Mouse (Mus musculus) frontal cortex, postnatal 25 days (tissue): ENCODE results near the gene Arhgap19.

ENCODE experiments used
- DNase-seq, 2 experiments: peaks; one replicate each; pipeline ENCODE4 v3.0.0; 2022; ENCODE audit warnings: low spot score in 2 of 2

Arhgap19 gene

DNA sequence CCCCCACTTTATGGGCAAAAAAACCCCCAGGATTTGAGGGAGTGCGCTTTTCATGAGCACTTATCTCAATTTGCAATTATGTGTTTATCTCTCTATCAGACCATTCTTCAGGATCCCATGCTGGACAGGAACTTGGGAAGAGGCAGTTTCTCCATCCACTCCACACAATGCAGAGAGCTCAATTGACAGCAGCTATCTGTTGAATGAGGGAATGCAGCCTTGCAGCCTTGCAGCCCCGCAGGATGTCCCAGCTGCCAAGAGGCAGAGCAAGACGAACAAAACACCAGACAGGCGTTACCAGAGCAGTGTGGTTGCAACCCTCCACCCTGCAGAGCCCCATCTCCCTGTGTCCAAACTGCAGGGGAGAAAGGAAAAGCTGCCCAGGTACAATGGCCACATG, 63.0 kb downstream of the Arhgap19 start:
- no peak for DNase-seq

DNA sequence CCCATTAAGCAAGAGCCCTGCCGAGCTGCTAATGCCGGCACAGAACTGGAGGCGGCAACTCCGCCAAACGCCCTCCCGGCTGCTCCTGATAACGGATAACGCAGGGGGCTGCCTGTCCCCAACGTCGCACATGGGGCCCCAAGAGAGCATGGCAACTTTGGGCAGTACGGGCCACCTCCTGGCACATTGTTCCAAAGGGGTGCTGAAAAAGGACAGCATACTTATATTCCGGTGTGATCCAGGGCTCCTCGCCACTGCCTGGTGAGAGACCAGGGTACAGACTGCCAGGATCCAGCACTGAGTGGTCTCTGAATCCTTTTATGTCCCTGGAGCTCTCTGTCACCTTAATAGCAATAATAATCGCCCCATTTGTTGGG, 63.4 kb downstream of the Arhgap19 start:
- no peak for DNase-seq

DNA sequence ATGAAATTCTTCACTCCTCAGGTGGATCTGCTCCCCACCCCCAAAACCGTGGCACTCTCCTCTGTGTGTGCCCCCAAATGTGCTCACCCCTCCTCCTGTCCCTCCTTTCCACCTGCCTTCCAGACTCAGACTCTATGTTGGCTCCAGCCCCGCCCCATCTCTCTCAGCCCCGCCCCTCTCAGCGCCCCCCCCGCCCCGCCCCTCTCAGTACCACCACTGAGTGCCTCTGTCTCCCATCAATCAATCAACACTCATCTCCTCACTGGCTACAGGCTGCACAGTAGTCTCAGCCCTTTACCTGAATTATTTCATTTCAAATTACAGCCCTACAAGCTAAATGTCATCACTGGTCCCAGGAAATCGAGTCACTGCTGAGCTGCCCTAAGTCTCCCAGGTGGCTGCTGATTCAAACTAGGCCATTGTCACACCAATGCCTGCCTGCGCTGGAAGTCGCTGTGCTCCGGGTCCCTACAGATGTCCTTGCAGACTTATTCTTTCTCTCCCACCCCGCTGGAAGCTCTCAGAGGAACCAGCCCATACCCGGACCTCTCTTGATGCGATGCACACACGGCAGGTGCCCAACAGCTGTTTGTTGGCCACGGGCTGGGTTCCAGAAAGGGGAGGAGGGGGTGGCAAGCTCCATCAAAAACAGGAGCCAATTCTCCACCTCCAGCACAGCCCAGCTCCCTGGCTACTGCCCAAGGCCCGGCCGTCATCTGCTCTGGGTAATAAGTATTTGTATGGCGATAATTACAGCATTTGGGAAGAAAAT, 64.0 kb downstream of the Arhgap19 start:
- peak in 1 of 2 experiments; percentile 21 for DNase-seq

- no peak for DNase-seq
Observed at GRCm38 (mm10) chr19:41734685-41735084, 67.2 kb downstream of the Arhgap19 start.

DNA sequence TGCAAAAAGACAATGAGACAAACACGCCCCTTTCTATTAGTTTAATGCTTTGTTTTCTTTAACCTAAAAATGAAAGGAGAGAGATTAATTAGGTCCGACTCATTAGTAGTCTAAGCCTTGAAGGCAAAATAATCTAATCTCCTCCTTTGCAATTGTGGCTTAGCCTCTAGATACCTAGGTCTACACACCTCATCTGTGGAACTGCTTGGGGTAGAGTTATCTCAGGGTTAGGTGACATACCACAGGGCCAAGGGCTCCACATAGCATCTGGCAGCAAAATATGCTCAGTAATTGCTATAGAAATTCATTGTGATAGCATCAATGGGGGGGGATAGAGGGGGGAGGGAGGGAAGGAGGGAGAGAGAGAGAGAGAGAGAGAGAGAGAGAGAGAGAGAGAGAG, 76.4 kb downstream of the Arhgap19 start:
- DNase-seq: no peak

DNA sequence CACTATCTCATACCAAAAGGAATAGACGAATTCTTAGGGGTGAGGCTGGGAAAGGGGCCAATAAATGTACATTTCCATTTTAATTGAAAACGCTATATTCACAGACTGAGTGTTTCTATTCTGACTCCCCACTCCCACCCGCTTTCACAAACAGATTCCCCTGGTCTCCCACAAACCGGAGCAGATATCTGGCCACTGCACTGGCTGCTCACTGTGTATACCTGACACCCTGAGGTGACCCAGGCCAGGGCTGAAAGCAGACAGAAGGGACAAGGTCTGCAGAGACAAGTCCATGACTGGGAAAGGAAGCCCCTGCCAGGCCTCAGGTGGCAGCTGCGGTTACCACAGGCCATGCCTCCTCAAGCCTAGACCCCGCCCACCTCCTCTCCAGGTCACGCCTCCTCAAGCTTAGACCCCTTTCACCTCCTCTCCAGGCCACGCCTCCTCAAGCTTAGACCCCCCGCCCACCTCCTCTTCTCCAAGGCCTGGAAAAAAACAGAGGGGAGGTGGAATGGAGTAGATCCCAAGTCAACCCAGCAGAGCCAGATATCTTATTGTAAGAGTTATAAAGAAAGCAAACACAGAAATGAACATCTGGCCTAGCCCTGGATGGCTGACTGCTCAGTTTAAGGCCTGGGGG, 76.9 kb downstream of the Arhgap19 start:
- DNase-seq: no peak

- no peak for DNase-seq
Observed at GRCm38 (mm10) chr19:41723337-41723736, 78.5 kb downstream of the Arhgap19 start.

GRCm38 (mm10) chr19:41719436-41719835, 82.4 kb downstream of the Arhgap19 start:
- no peak for DNase-seq
